Mouse (Mus musculus): ENCODE results near the gene Gm19410. TPM values are rescaled to one million over a fixed set of nuclear protein-coding genes. Genes with fewer than 3 reads are reported as not detected.

The Gm19410 gene
- 0.03 and 0.09 TPM in 2 replicates for polyA plus RNA-seq (2015; fragmentation: Nextera tagmentation; extraction: Ambion mirVana)

DNA sequence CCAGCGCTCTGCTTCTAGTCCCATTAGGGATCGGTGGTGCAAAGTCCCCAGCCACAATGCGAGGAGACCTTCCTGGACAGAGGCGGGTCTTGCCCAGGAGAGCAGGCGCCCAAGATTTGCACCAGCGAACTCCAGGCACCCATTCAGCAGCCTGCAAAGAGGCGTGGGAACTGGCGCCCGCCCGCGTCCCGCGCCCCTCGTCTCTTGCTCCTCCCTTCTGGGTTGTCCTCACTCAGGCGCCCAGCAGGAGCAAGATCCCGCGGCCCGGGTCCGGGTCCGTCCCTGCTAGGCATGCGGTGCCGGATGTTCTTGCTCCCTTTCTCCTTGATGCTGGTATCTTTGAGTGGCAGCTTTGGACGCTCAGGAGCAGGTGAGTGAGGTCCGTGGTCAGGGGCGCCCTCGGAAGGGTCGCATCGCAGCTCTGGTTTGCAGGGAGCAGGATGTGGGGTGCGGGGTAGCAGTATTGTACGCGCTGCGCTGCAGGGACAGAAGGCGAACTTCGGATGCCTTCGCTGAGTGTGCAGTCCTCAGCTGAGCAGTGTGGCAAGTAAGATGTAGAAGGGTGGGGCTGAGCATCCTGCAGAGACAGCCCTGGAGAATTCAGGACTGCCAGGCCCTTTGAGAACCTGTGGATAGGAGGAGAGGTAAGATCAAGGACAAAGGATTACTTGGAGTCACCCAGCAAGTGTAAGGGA lies at the start of gene Gm19410:
Gm19410 (plus strand) TSS at position 292 of the 695 bp plus-strand sequence.
- H3K4me1 ChIP-seq (replicated peaks), result peaks cover 9% of the 10 kb centered on the region; the same call in 1 of the 2 replicates
- H3K36me3 ChIP-seq, result no peaks in the 10 kb centered on the region
- peaks cover 12% of the 10 kb centered on the region for H3K27me3 ChIP-seq (replicated peaks)
- WGBS, result under 1% methylated on average over 35 of the region's 35 CpGs
- peak; percentile 78 for ATAC-seq
- H3K9me3 ChIP-seq, result no peaks in the 10 kb centered on the region
- peak within 1 kb of the TSS; percentile 97 for H3K4me2 ChIP-seq (replicated peaks)
- no peak within 1 kb of the TSS for H3K27ac ChIP-seq
- peak within 1 kb of the TSS; percentile 48 for H3K4me3 ChIP-seq (replicated peaks)
- H3K9ac ChIP-seq, result peak within 1 kb of the TSS; percentile 33

DNA sequence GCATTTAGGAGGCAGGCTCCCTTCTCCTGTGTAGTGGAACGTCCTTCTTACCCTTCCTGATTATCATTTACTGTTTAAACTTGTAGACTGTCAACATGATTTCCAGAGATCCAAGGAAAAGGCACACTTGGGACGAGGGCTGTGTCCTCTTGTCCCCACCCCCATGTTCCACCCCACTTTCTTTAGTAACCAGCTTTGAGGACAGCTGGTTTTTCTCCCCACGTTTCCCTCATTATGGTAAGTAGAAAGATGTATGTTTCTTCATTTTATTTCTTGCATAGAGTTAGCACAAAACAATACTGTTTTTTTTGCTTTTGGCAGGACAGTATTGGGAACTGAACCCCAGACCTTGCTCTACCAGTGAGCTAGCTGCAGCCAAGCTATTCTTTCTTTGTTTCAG lies 34.8 kb upstream of the Gm19410 start:
- no peak for ATAC-seq
- Histone ChIP-seq H3K36me3 (no peaks in the 10 kb centered on the region), H3K27ac (no peak overlapping the region), H3K9ac (no peak overlapping the region), H3K4me3 (replicated peaks) (no peak overlapping the region), H3K27me3 (replicated peaks) (no peaks in the 10 kb centered on the region), H3K4me1 (replicated peaks) (no peaks in the 10 kb centered on the region), H3K9me3 (no peaks in the 10 kb centered on the region), H3K4me2 (replicated peaks) (no peak overlapping the region)
- 49% methylated on average over 3 of the region's 3 CpGs for WGBS

DNA sequence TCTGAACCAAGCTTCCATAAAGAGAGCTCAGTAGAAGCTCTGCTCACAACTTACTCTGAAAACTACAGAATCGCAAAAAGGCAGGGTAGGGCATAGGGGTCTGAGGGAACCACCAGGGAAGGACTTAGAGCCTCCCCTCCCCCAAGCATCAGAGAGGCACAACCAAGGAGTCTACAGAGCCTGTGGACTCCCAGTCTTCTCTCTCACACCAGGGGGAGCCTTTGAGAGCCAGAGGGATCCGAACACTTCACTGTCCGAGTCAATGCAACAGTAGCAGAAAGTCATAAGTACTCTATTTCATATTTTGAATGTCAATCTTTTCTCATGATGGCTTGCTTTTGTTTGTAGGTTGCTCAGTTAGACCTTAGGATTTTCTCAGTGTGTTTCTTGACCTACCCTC lies 30.2 kb upstream of the Gm19410 start:
- Histone ChIP-seq H3K4me1 (replicated peaks) (no peaks in the 10 kb centered on the region), H3K4me3 (replicated peaks) (no peak overlapping the region), H3K9me3 (no peaks in the 10 kb centered on the region), H3K36me3 (no peaks in the 10 kb centered on the region), H3K27me3 (replicated peaks) (no peaks in the 10 kb centered on the region), H3K27ac (no peak overlapping the region), H3K9ac (no peak overlapping the region), H3K4me2 (replicated peaks) (no peak overlapping the region)
- ATAC-seq, result no peak
- 77% methylated on average over 3 of the region's 3 CpGs for WGBS

DNA sequence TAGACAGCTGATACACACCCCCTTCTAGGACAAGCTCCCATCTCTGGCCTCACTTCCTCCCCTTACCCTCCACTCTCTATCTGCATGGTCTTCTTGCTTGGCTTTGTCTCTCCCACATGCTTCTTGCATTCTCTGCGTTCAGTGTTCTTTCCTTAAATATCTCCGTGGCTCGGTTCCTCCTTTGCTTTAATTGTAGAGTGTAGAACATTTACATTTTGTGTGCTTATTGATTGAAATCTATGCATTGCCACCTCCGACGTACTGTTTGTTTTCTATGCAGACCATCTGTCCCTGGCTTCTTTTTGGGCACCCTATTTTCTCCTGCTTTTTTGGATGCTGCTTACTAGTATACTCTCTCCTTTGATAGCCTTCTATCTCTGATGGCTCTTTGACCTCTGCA lies 9.4 kb upstream of the Gm19410 start:
- H3K9me3 ChIP-seq, result no peaks in the 10 kb centered on the region
- no peak overlapping the region for H3K4me2 ChIP-seq (replicated peaks)
- WGBS, result 88% methylated on average over 5 of the region's 5 CpGs
- no peak overlapping the region for H3K4me3 ChIP-seq (replicated peaks)
- no peak for ATAC-seq
- H3K4me1 ChIP-seq (replicated peaks), result no peaks in the 10 kb centered on the region
- no peaks in the 10 kb centered on the region for H3K27me3 ChIP-seq (replicated peaks)
- no peak overlapping the region for H3K27ac ChIP-seq
- H3K36me3 ChIP-seq, result no peaks in the 10 kb centered on the region
- H3K9ac ChIP-seq, result no peak overlapping the region

DNA sequence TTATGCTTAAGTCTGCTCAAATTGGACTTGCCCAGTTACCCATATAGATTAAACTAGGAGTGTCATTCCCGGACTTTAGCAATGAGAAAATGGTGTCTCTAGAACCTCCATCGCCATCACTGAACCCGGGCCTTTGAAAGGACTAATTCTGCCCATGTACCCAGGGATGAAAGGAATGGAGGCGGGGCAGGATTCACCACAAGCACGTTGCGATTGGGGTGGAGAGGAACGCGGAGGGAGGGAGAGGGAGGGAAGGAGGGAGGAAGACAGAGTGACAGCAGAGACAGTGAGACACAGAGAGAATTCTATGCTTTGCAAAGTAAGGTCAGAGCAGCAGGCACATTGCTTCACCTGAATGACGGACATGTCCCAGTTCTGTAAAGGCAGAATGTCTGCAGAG lies 570 bp upstream of the Gm19410 start:
- Histone ChIP-seq H3K4me1 (replicated peaks) (peaks cover 9% of the 10 kb centered on the region; the same call in 1 of the 2 replicates), H3K36me3 (no peaks in the 10 kb centered on the region), H3K27ac (no peak overlapping the region), H3K4me2 (replicated peaks) (peak overlapping the region; percentile 97), H3K4me3 (replicated peaks) (peak overlapping the region; percentile 48), H3K9ac (0 out of 2 replicates have a peak overlapping the region, but pooled peaks have one; percentile 33), H3K9me3 (no peaks in the 10 kb centered on the region), H3K27me3 (replicated peaks) (peaks cover 12% of the 10 kb centered on the region)
- 5% methylated on average over 9 of the region's 9 CpGs for WGBS
- peak; percentile 23; the same call in 1 of the 2 replicates for ATAC-seq

DNA sequence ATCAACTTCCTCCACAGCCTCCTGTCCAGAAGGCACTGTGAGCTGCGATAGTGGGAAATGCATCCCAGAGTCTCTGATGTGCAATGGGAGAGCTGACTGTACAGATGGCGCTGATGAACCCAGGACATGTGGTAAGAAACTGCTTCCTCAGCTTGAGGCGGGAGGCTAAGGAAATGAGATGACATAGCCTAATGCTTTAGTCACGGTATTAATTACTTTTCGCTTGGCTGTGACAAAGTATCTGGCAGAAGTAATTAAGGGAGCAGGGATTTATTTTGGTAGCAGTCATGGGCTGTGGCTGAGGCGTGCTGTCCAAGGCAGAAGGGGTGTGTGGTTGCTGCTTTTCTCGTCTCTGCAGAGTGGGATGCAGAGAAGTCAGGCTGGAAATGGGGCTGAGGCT lies 7.9 kb downstream of the Gm19410 start:
- Histone ChIP-seq H3K9me3 (no peaks in the 10 kb centered on the region), H3K4me2 (replicated peaks) (no peak overlapping the region), H3K4me1 (replicated peaks) (no peaks in the 10 kb centered on the region), H3K27me3 (replicated peaks) (no peaks in the 10 kb centered on the region), H3K9ac (no peak overlapping the region), H3K27ac (no peak overlapping the region), H3K36me3 (no peaks in the 10 kb centered on the region), H3K4me3 (replicated peaks) (no peak overlapping the region)
- ATAC-seq, result no peak
- 55% methylated on average over 7 of the region's 7 CpGs for WGBS

Data from intestine, embryonic 15.5 days (tissue).